Mouse (Mus musculus) myocyte (in vitro differentiated cells): ENCODE data around the gene Hspa2.

Experiments
- CEBPB ChIP-seq: IDR thresholded peaks from 2 replicates; pipeline ENCODE4 v1.6.1; 2011; ENCODE audit warnings: mild to moderate bottlenecking, moderate library complexity; ENCODE audit not compliant: poor library complexity, insufficient read depth, severe bottlenecking
- E2F4 ChIP-seq: IDR thresholded peaks from one replicate; pipeline ENCODE4 v1.6.1; 2011; ENCODE audit warnings: mild to moderate bottlenecking, control low read depth, moderate library complexity; ENCODE audit not compliant: insufficient read depth
- MAX ChIP-seq: IDR thresholded peaks from one replicate; pipeline ENCODE4 v1.6.1; 2011; ENCODE audit warnings: low read depth, mild to moderate bottlenecking, control low read depth
- MYOD1 ChIP-seq, 3 experiments: IDR thresholded peaks; one replicate each; pipeline ENCODE4 v1.6.1; 2011; ENCODE audit warnings: control low read depth in 2 of 3, low read depth in 2 of 3, mild to moderate bottlenecking in 2 of 3, moderate library complexity in 1 of 3; ENCODE audit not compliant: insufficient read length in 2 of 3, control insufficient read depth in 1 of 3
- MYOG ChIP-seq, 3 experiments: IDR thresholded peaks; one replicate each; pipeline ENCODE4 v1.6.1; 2011; ENCODE audit warnings: control low read depth in 2 of 3, low read depth in 2 of 3, mild to moderate bottlenecking in 2 of 3; ENCODE audit not compliant: insufficient read length in 2 of 3, control insufficient read depth in 1 of 3, insufficient read depth in 1 of 3
- POLR2A ChIP-seq: IDR thresholded peaks from one replicate; pipeline ENCODE4 v1.6.1; 2011; ENCODE audit warnings: low read depth, mild to moderate bottlenecking, control low read depth, moderate library complexity; ENCODE audit not compliant: insufficient read length
- POLR2AphosphoS2 ChIP-seq: IDR thresholded peaks from one replicate; pipeline ENCODE4 v1.6.1; 2011; ENCODE audit warnings: low read depth, control low read depth; ENCODE audit not compliant: insufficient read length
- REST ChIP-seq: IDR thresholded peaks from one replicate; pipeline ENCODE4 v1.6.1; 2011; ENCODE audit warnings: mild to moderate bottlenecking, control low read depth, moderate library complexity; ENCODE audit not compliant: insufficient read depth, insufficient read length
- SRF ChIP-seq: IDR thresholded peaks from one replicate; pipeline ENCODE4 v1.6.1; 2011; ENCODE audit warnings: low read depth; ENCODE audit not compliant: control insufficient read depth, insufficient read length
- TCF12 ChIP-seq: IDR thresholded peaks from one replicate; pipeline ENCODE4 v1.6.1; 2011; ENCODE audit warnings: mild to moderate bottlenecking, control low read depth; ENCODE audit not compliant: poor library complexity, insufficient read depth, severe bottlenecking
- TCF3 ChIP-seq: IDR thresholded peaks from one replicate; pipeline ENCODE4 v1.6.1; 2011; ENCODE audit warnings: low read depth, control low read depth; ENCODE audit not compliant: insufficient read length
- USF1 ChIP-seq: IDR thresholded peaks from one replicate; pipeline ENCODE4 v1.6.1; 2011; ENCODE audit warnings: low read depth, mild to moderate bottlenecking, control low read depth, moderate library complexity

DNA sequence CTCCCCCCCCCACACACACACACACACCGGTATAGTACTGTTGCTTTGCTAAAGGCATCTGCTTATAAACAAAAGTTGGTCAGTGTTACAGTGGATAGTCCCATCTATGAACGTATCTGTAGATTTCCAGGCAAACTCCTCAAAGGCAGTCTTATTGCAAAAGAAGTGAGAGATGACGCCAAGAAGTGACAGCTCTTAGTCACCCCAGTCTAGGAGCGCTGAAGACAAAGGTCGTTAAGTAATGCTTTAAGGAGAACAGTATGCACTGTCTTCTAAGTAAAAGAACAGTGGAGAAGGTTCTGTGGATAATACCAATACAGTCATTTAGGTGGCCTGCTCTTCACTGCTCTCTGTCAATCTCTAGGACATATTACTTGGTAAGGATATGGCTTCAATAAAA lies 11.0 kb upstream of the Hspa2 start:
- TF ChIP-seq E2F4 (no peak), POLR2A (no peak), REST (no peak), MYOG (IDR thresholded peaks at IDR 0.05; ENCODE audit: control insufficient read depth in 1 of 3, insufficient read depth in 1 of 3, insufficient read length in 2 of 3, low read depth in 2 of 3) (no peak), MAX (no peak), USF1 (no peak), TCF3 (no peak), POLR2AphosphoS2 (no peak), TCF12 (no peak), CEBPB (no peak), SRF (no peak), MYOD1 (IDR thresholded peaks at IDR 0.05; ENCODE audit: control insufficient read depth in 1 of 3, insufficient read length in 2 of 3, low read depth in 2 of 3) (no peak)
